Mouse (Mus musculus): ENCODE data around the gene Spc25. TPM values are rescaled to one million over a fixed set of nuclear protein-coding genes. Genes with fewer than 3 reads are reported as not detected.

The Spc25 gene
- polyA plus RNA-seq, 1 experiment from 2014 or later, result 216 TPM

DNA sequence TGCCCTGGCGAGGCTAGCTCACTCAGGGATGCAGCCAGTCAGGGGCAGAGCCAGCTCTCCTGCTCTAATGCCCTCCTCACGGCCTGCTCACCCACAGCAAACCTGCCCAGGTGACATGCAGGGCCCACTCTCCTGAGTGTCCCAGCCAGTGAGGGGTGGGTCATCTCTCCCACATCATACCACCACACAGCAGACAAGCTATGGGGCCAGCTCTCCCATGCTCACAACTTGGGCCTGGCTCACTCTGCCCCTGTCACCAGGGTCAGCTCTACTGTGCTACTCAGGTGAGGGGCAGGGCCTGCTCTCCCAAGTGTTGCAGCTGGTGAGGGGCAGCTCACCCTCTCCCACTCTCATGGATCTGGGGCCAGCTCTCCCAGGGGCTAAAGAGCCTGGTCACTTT lies 18.0 kb downstream of the Spc25 start:
- DNase-seq (ENCODE audit: low spot score), result no peak

GRCm38 (mm10) chr2:69179721-69180120 lies 26.3 kb downstream of the Spc25 start:
- DNase-seq (ENCODE audit: low spot score), result no peak

DNA sequence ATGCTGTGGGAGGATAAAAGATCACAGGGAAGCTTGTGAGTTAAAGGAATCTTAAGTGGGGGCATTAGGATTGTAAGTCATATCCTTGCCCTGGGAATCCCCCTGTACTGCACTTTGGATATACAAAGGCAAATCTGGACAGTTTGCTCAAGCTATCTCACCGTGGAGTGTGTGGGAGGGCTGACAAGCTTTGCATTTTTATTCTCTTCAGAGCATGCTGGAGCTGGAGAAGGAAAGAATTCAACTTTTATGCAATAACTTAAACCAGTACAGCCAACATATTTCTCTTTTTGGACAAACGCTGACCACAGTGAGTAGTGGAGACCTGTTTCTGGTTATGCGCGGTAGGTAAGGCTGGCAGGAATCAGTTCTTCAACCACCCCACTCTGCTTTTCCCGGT lies 30.7 kb downstream of the Spc25 start:
- DNase-seq (ENCODE audit: low spot score), result no peak

- no peak for DNase-seq (ENCODE audit: low spot score)
These were observed 35.5 kb downstream of the Spc25 start for GRCm38 (mm10) chr2:69170395-69171077.

DNA sequence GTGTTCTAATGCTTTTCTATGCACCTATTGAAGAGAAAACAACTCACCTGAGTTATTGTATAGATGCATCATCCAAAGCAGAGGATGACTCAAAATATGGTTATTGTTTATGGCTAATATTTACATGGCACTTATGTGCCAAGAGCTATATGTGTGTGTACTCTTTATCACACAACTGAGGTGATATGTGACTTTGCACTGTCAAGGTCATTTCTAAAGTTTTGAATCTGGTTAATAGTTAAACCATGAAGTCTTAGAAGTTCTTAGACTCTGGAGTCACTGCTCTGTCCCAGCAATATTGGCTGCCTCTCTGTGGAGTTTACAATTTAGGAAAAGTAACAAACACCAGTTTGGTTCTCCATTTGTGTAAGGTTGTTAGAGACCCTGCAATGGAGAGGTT lies 47.1 kb downstream of the Spc25 start:
- no peak for DNase-seq (ENCODE audit: low spot score)

DNA sequence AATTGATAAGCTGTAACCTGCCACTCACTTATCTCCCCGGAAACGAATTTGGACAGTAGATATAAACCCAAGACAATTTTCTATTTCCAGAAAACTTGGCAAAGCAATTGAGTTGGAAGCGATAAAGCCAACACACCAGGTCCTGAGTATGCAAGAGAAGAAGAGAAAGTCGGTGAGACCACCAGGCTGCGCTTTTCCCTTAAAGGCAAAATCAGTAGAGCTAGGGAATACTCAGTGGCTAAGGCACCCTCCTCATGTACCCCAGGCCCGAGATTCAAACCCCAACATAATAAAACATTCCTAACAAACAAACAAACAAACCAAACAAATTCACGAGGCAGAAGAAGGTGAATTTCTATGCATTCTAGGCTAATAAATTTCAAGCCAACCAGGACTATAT lies 49.7 kb downstream of the Spc25 start:
- DNase-seq (ENCODE audit: low spot score), result no peak

DNA sequence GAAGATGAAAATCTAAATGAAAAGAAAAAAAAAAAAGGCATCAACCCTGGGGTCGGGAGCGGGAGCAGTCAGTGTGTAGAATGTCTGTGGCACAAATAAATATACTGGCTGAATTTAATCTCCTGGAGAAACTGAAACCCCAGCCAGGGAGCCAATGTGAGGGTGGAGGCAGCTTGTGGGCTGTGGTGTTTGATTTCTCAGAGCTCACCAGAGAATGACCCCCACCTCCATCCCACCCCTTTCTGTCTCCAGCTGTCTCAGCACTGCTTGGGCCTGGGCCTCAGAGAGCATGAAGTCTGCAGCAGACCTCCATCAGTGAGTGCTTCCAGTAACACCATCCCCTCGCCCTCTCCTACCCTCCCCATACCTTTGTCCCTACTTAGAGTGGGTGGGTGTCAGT lies 50.1 kb downstream of the Spc25 start:
- DNase-seq (ENCODE audit: low spot score), result no peak

- no peak for DNase-seq (ENCODE audit: low spot score)
These were observed 55.2 kb downstream of the Spc25 start for GRCm38 (mm10) chr2:69150841-69151240.

GRCm38 (mm10) chr2:69149154-69149553 lies 56.8 kb downstream of the Spc25 start:
- no peak for DNase-seq (ENCODE audit: low spot score)

GRCm38 (mm10) chr2:69148691-69149090 lies 57.3 kb downstream of the Spc25 start:
- DNase-seq (ENCODE audit: low spot score), result no peak

Other genes with a start within 250 kb of the Spc25 start
- gene Nostrin, start 70.4 kb downstream of the Spc25 start, polyA plus RNA-seq (2015; fragmentation: Nextera tagmentation; extraction: Ambion mirVana), result 2.1 and 2.6 TPM in 2 replicates
- gene G6pc2, start 4.9 kb upstream of the Spc25 start, polyA plus RNA-seq (2015; fragmentation: Nextera tagmentation; extraction: Ambion mirVana), result not detected in 2 replicates
- gene Abcb11, start 136.4 kb upstream of the Spc25 start, polyA plus RNA-seq (2015; fragmentation: Nextera tagmentation; extraction: Ambion mirVana), result 0.07 and 0.30 TPM in 2 replicates
- gene Dhrs9, start 174.3 kb upstream of the Spc25 start, polyA plus RNA-seq (2015; fragmentation: Nextera tagmentation; extraction: Ambion mirVana), result 0.03 and 0.08 TPM in 2 replicates